Mouse (Mus musculus) midbrain, postnatal 0 days (tissue): ENCODE measurements around the gene Itpr2. TPM values are rescaled to one million over a fixed set of nuclear protein-coding genes. Genes with fewer than 3 reads are reported as not detected.

Experiments
- ATAC-seq: fragments of 200-750 bp; cut with Nextera tagmentation; 2 replicates; pipeline ENCODE4 v1.8.0; 2017; ENCODE audit warnings: moderate number of reproducible peaks, mild to moderate bottlenecking, moderate TSS enrichment, moderate library complexity; ENCODE audit not compliant: low FRiP score
- DNase-seq: peaks from one replicate; pipeline ENCODE4 v3.0.0-alpha.2; 2015; ENCODE audit warnings: low spot score
- H3K27ac ChIP-seq: fragments of 300-500 bp; sonication (generic); 2 replicates; pipeline ENCODE4 v1.5.1; 2014; ENCODE audit warnings: low read depth, mild to moderate bottlenecking, low read length, mixed read lengths
- H3K27me3 ChIP-seq: fragments of 300-500 bp; sonication (generic); 2 replicates; pipeline ENCODE4 v1.6.1; 2014; ENCODE audit warnings: low read length, control low read depth, mixed read lengths; ENCODE audit not compliant: insufficient read depth
- H3K36me3 ChIP-seq: fragments of 300-500 bp; sonication (generic); 2 replicates; pipeline ENCODE4 v1.6.1; 2014; ENCODE audit warnings: low read length, control low read depth, mixed read lengths; ENCODE audit not compliant: insufficient read depth
- H3K4me1 ChIP-seq: fragments of 300-500 bp; sonication (generic); 2 replicates; pipeline ENCODE4 v1.6.1; 2014; ENCODE audit warnings: mild to moderate bottlenecking, control low read depth, antibody characterized with exemption, low read length, mixed read lengths; ENCODE audit not compliant: insufficient read depth
- H3K4me2 ChIP-seq: fragments of 300-500 bp; sonication (generic); 2 replicates; pipeline ENCODE4 v1.6.1; 2014; ENCODE audit warnings: low read depth, mild to moderate bottlenecking, low read length, mixed read lengths; ENCODE audit not compliant: poor library complexity, severe bottlenecking
- H3K4me3 ChIP-seq: fragments of 300-500 bp; sonication (generic); 2 replicates; pipeline ENCODE4 v1.5.1; 2014; ENCODE audit warnings: low read depth, mild to moderate bottlenecking, low read length, moderate library complexity
- H3K9ac ChIP-seq: fragments of 300-500 bp; sonication (generic); replicated peaks from 2 replicates; pipeline ENCODE4 v1.6.1; 2014; ENCODE audit warnings: mild to moderate bottlenecking, low read length, moderate library complexity, mixed read lengths; ENCODE audit not compliant: poor library complexity, severe bottlenecking
- H3K9me3 ChIP-seq: fragments of 300-500 bp; sonication (generic); 2 replicates; pipeline ENCODE4 v1.6.1; 2016; ENCODE audit warnings: low read length, control low read depth
- CTCF ChIP-seq: IDR thresholded peaks from 2 replicates; pipeline ENCODE4 v1.5.1; 2016; ENCODE audit warnings: antibody characterized with exemption, mild to moderate bottlenecking
- WGBS: fragments of 180-500 bp; shearing (Covaris S2); extraction: QIAGEN DNeasy Blood & Tissue Kit; methylation state at CpG from one replicate; pipeline ENCODE4 v1.1.7; 2014; 5-methylcytosine and 5-hydroxymethylcytosine counted together
- polyA plus RNA-seq: library from polyadenylated mRNA; unstranded; fragments of >200 nt; fragmentation: Nextera tagmentation; extraction: Ambion mirVana; gene quantifications from 2 replicates; pipeline ENCODE4 v1.2.1, GENCODE M21; 2015
- total RNA-seq: library from RNA; depleted of rRNA; stranded (reverse); fragments of >200 nt; gene quantifications from 2 replicates; pipeline ENCODE4 v1.2.3, GENCODE M21; 2014; rRNA removed

The Itpr2 gene
- total and polyA plus RNA-seq, 2 experiments from 2014 or later = 9.1 to 15.9 TPM

GRCm38 (mm10) chr6:146078136-146078535, 423.9 kb downstream of the Itpr2 start:
- no peak for DNase-seq
- H3K9ac ChIP-seq = no peak overlapping the region
- ATAC-seq = no peak
- no peak for TF ChIP-seq CTCF
- H3K27me3 ChIP-seq = no peaks in the 10 kb centered on the region
- no peak overlapping the region for H3K27ac ChIP-seq
- 0 out of 2 replicates have a peak, but pooled peaks cover 6% of the 10 kb centered on the region for H3K9me3 ChIP-seq
- WGBS = 85% methylated on average over 15 of the region's 15 CpGs
- H3K4me2 ChIP-seq = no peak overlapping the region
- no peaks in the 10 kb centered on the region for H3K4me1 ChIP-seq
- no peaks in the 10 kb centered on the region for H3K36me3 ChIP-seq
- H3K4me3 ChIP-seq = no peak overlapping the region

GRCm38 (mm10) chr6:146077124-146077889, 424.7 kb downstream of the Itpr2 start:
- no peak for ATAC-seq
- no peaks in the 10 kb centered on the region for H3K27me3 ChIP-seq
- no peak overlapping the region for H3K4me2 ChIP-seq
- no peak overlapping the region for H3K27ac ChIP-seq
- H3K9ac ChIP-seq = no peak overlapping the region
- no peaks in the 10 kb centered on the region for H3K4me1 ChIP-seq
- WGBS = 87% methylated on average over 11 of the region's 11 CpGs
- TF ChIP-seq CTCF = peak; percentile 40
- no peaks in the 10 kb centered on the region for H3K36me3 ChIP-seq
- 0 out of 2 replicates have a peak, but pooled peaks cover 6% of the 10 kb centered on the region for H3K9me3 ChIP-seq
- DNase-seq = no peak
- no peak overlapping the region for H3K4me3 ChIP-seq

GRCm38 (mm10) chr6:146072842-146073241, 429.2 kb downstream of the Itpr2 start:
- Histone ChIP-seq H3K4me1 (no peaks in the 10 kb centered on the region), H3K36me3 (no peaks in the 10 kb centered on the region), H3K27ac (no peak overlapping the region), H3K4me2 (no peak overlapping the region), H3K9me3 (0 out of 2 replicates have a peak, but pooled peaks cover 6% of the 10 kb centered on the region), H3K9ac (no peak overlapping the region), H3K27me3 (no peaks in the 10 kb centered on the region), H3K4me3 (no peak overlapping the region)
- DNase-seq (no peak), ATAC-seq (no peak)
- 86% methylated on average over 1 of the region's 1 CpGs for WGBS
- TF ChIP-seq CTCF = no peak

GRCm38 (mm10) chr6:146071883-146072282, 430.1 kb downstream of the Itpr2 start:
- no peaks in the 10 kb centered on the region for H3K27me3 ChIP-seq
- no peak for DNase-seq
- WGBS = 92% methylated on average over 1 of the region's 1 CpGs
- H3K4me3 ChIP-seq = no peak overlapping the region
- ATAC-seq = no peak
- no peak overlapping the region for H3K4me2 ChIP-seq
- no peaks in the 10 kb centered on the region for H3K36me3 ChIP-seq
- no peak for TF ChIP-seq CTCF
- H3K27ac ChIP-seq = no peak overlapping the region
- no peaks in the 10 kb centered on the region for H3K4me1 ChIP-seq
- no peak overlapping the region for H3K9ac ChIP-seq
- 0 out of 2 replicates have a peak, but pooled peaks cover 6% of the 10 kb centered on the region for H3K9me3 ChIP-seq

Other genes with a start within 250 kb of the Itpr2 start
- 20.9 and 24.6 TPM in 2 replicates for gene Fgfr1op2, start 75.0 kb upstream of the Itpr2 start, total RNA-seq
- 33.4 and 37.7 TPM in 2 replicates for gene Fgfr1op2, start 75.0 kb upstream of the Itpr2 start, polyA plus RNA-seq
- 20.8 and 36.2 TPM in 2 replicates for gene Ints13, start 75.6 kb upstream of the Itpr2 start, total RNA-seq
- gene Ints13, start 75.6 kb upstream of the Itpr2 start, polyA plus RNA-seq = 18.1 and 18.4 TPM in 2 replicates
- gene Med21, start 140.3 kb upstream of the Itpr2 start, total RNA-seq = 34.6 and 50.9 TPM in 2 replicates
- 101 and 106 TPM in 2 replicates for gene Med21, start 140.3 kb upstream of the Itpr2 start, polyA plus RNA-seq
- gene Tm7sf3, start 140.6 kb upstream of the Itpr2 start, total RNA-seq = 44.3 and 49.8 TPM in 2 replicates
- gene Tm7sf3, start 140.6 kb upstream of the Itpr2 start, polyA plus RNA-seq = 36.3 and 38.3 TPM in 2 replicates
- 6.6 and 8.2 TPM in 2 replicates for gene Stk38l, start 222.8 kb upstream of the Itpr2 start, total RNA-seq
- gene Stk38l, start 222.8 kb upstream of the Itpr2 start, polyA plus RNA-seq = 12.4 and 12.9 TPM in 2 replicates